Mouse (Mus musculus) intestine, embryonic 14.5 days (tissue): ENCODE data around the gene a. TPM values are rescaled to one million over a fixed set of nuclear protein-coding genes. Genes with fewer than 3 reads are reported as not detected.
A peak's percentile ranks its signal among the peaks of the same experiment; 100 is the strongest.

Experiments
- ATAC-seq: fragments of 200-750 bp; cut with Nextera tagmentation; replicated peaks from 2 replicates; pipeline ENCODE4 v1.8.0; 2017; ENCODE audit warnings: low read depth, moderate number of reproducible peaks, moderate TSS enrichment, moderate library complexity; ENCODE audit not compliant: low FRiP score, low TSS enrichment
- DNase-seq: peaks from one replicate; pipeline ENCODE4 v3.0.0-alpha.2; 2018; ENCODE audit warnings: low spot score
- H3K27ac ChIP-seq: fragments of 300-500 bp; sonication (generic); 2 replicates; pipeline ENCODE4 v1.5.1; 2014; ENCODE audit warnings: low read depth, mild to moderate bottlenecking, control low read depth
- H3K27me3 ChIP-seq: fragments of 300-500 bp; sonication (generic); replicated peaks from 2 replicates; pipeline ENCODE4 v1.6.1; 2014; ENCODE audit warnings: low read length, control low read depth; ENCODE audit not compliant: control insufficient read depth, insufficient read depth
- H3K36me3 ChIP-seq: fragments of 300-500 bp; sonication (generic); 2 replicates; pipeline ENCODE4 v1.6.1; 2014; ENCODE audit warnings: low read length, control low read depth; ENCODE audit not compliant: control insufficient read depth, insufficient read depth
- H3K4me1 ChIP-seq: fragments of 300-500 bp; sonication (generic); replicated peaks from 2 replicates; pipeline ENCODE4 v1.6.1; 2014; ENCODE audit warnings: low read length, control low read depth, mixed read lengths; ENCODE audit not compliant: control insufficient read depth, insufficient read depth
- H3K4me2 ChIP-seq: fragments of 300-500 bp; sonication (generic); 2 replicates; pipeline ENCODE4 v1.6.1; 2014; ENCODE audit warnings: low read length
- H3K4me3 ChIP-seq: fragments of 300-500 bp; sonication (generic); 2 replicates; pipeline ENCODE4 v1.5.1; 2014; ENCODE audit warnings: low read depth, low read length, control low read depth, mixed read lengths
- H3K9ac ChIP-seq: fragments of 300-500 bp; sonication (generic); 2 replicates; pipeline ENCODE4 v1.6.1; 2014; ENCODE audit warnings: mild to moderate bottlenecking, low read length
- H3K9me3 ChIP-seq: fragments of 300-500 bp; sonication (generic); 2 replicates; pipeline ENCODE4 v1.6.1; 2016; ENCODE audit warnings: low read length, control low read depth; ENCODE audit not compliant: control insufficient read depth
- WGBS: fragments of 180-500 bp; shearing (Covaris S2); extraction: QIAGEN DNeasy Blood & Tissue Kit; methylation state at CpG from one replicate; pipeline ENCODE4 v1.1.7; 2014; 5-methylcytosine and 5-hydroxymethylcytosine counted together
- polyA plus RNA-seq: library from polyadenylated mRNA; unstranded; fragments of >200 nt; fragmentation: Nextera tagmentation; extraction: Ambion mirVana; gene quantifications from 2 replicates; pipeline ENCODE4 v1.2.1, GENCODE M21; 2014

The a gene
- polyA plus RNA-seq, 1 experiment from 2014 or later: 1.5 TPM

GRCm38 (mm10) chr2:154774032-154774431 is 17.2 kb upstream of the a start:
- no peak overlapping the region for H3K27ac ChIP-seq
- no peak overlapping the region for H3K9ac ChIP-seq
- H3K4me2 ChIP-seq: no peak overlapping the region
- H3K4me3 ChIP-seq: no peak overlapping the region
- DNase-seq (peak; percentile 68), ATAC-seq (no peak)
- WGBS: 78% methylated on average over 1 of the region's 1 CpGs
- no peaks in the 10 kb centered on the region for H3K9me3 ChIP-seq
- no peaks in the 10 kb centered on the region for H3K4me1 ChIP-seq
- H3K27me3 ChIP-seq: no peaks in the 10 kb centered on the region
- no peaks in the 10 kb centered on the region for H3K36me3 ChIP-seq

- Histone ChIP-seq H3K9me3 (no peaks in the 10 kb centered on the region), H3K4me2 (no peak overlapping the region), H3K27me3 (no peaks in the 10 kb centered on the region), H3K36me3 (no peaks in the 10 kb centered on the region), H3K4me1 (no peaks in the 10 kb centered on the region), H3K9ac (no peak overlapping the region), H3K27ac (no peak overlapping the region), H3K4me3 (no peak overlapping the region)
- ATAC-seq: no peak
- DNase-seq: no peak
- 77% methylated on average over 7 of the region's 7 CpGs for WGBS
Measured at GRCm38 (mm10) chr2:154776496-154776895, 14.7 kb upstream of the a start.

GRCm38 (mm10) chr2:154779648-154780047 is 11.6 kb upstream of the a start:
- H3K9ac ChIP-seq: no peak overlapping the region

GRCm38 (mm10) chr2:154782361-154782760 is 8.8 kb upstream of the a start:
- Histone ChIP-seq H3K4me3 (no peak overlapping the region), H3K9ac (no peak overlapping the region), H3K4me2 (no peak overlapping the region), H3K4me1 (no peaks in the 10 kb centered on the region), H3K27ac (no peak overlapping the region), H3K9me3 (no peaks in the 10 kb centered on the region), H3K36me3 (no peaks in the 10 kb centered on the region), H3K27me3 (no peaks in the 10 kb centered on the region)
- no peak for DNase-seq
- no peak for ATAC-seq
- WGBS: 67% methylated on average over 4 of the region's 4 CpGs

More at GRCm38 (mm10) chr2:154779648-154780047, 11.6 kb upstream of the a start:
- H3K27me3 ChIP-seq: no peaks in the 10 kb centered on the region
- 39% methylated on average over 3 of the region's 3 CpGs for WGBS
- H3K4me3 ChIP-seq: no peak overlapping the region
- no peak overlapping the region for H3K27ac ChIP-seq
- no peak for ATAC-seq
- H3K4me2 ChIP-seq: no peak overlapping the region
- H3K36me3 ChIP-seq: no peaks in the 10 kb centered on the region
- DNase-seq: no peak
- H3K9me3 ChIP-seq: no peaks in the 10 kb centered on the region
- no peaks in the 10 kb centered on the region for H3K4me1 ChIP-seq

- Histone ChIP-seq H3K4me2 (no peak overlapping the region), H3K27ac (no peak overlapping the region), H3K36me3 (no peaks in the 10 kb centered on the region), H3K4me1 (no peaks in the 10 kb centered on the region), H3K27me3 (no peaks in the 10 kb centered on the region), H3K9me3 (no peaks in the 10 kb centered on the region), H3K9ac (no peak overlapping the region), H3K4me3 (no peak overlapping the region)
- ATAC-seq (no peak), DNase-seq (no peak)
- WGBS: 67% methylated on average over 17 of the region's 17 CpGs
Measured at GRCm38 (mm10) chr2:154782856-154783650, 8.1 kb upstream of the a start.

GRCm38 (mm10) chr2:154785284-154785683 is 5.9 kb upstream of the a start:
- no peaks in the 10 kb centered on the region for H3K36me3 ChIP-seq
- no peaks in the 10 kb centered on the region; the same call in 1 of the 2 replicates for H3K4me1 ChIP-seq
- DNase-seq (no peak), ATAC-seq (no peak)
- H3K27ac ChIP-seq: no peak overlapping the region
- H3K4me3 ChIP-seq: no peak overlapping the region
- no peak overlapping the region for H3K4me2 ChIP-seq
- H3K9ac ChIP-seq: no peak overlapping the region
- no peaks in the 10 kb centered on the region for H3K27me3 ChIP-seq
- H3K9me3 ChIP-seq: no peaks in the 10 kb centered on the region
- WGBS: 62% methylated on average over 3 of the region's 3 CpGs

GRCm38 (mm10) chr2:154786187-154786586 is 5.0 kb upstream of the a start:
- no peak overlapping the region for H3K4me3 ChIP-seq
- WGBS: 45% methylated on average over 3 of the region's 3 CpGs
- ATAC-seq: no peak
- no peaks in the 10 kb centered on the region for H3K9me3 ChIP-seq
- H3K27ac ChIP-seq: no peak overlapping the region
- H3K27me3 ChIP-seq: no peaks in the 10 kb centered on the region
- no peaks in the 10 kb centered on the region for H3K36me3 ChIP-seq
- DNase-seq: no peak
- H3K4me2 ChIP-seq: no peak overlapping the region
- no peak overlapping the region for H3K9ac ChIP-seq
- H3K4me1 ChIP-seq: no peaks in the 10 kb centered on the region; the same call in 1 of the 2 replicates

GRCm38 (mm10) chr2:154786776-154787175 is 4.4 kb upstream of the a start:
- Histone ChIP-seq H3K27me3 (no peaks in the 10 kb centered on the region), H3K36me3 (no peaks in the 10 kb centered on the region)

GRCm38 (mm10) chr2:154789381-154789780 is 1.8 kb upstream of the a start:
- ATAC-seq (no peak), DNase-seq (no peak)
- Histone ChIP-seq H3K9ac (no peak overlapping the region), H3K4me2 (no peak overlapping the region), H3K9me3 (no peaks in the 10 kb centered on the region), H3K27me3 (no peaks in the 10 kb centered on the region), H3K36me3 (no peaks in the 10 kb centered on the region), H3K4me1 (peaks cover 20% of the 10 kb centered on the region), H3K4me3 (no peak overlapping the region), H3K27ac (no peak overlapping the region)
- 67% methylated on average over 6 of the region's 6 CpGs for WGBS

More at GRCm38 (mm10) chr2:154786776-154787175, 4.4 kb upstream of the a start:
- H3K9ac ChIP-seq: no peak overlapping the region
- no peaks in the 10 kb centered on the region for H3K9me3 ChIP-seq
- no peak for ATAC-seq
- 78% methylated on average over 11 of the region's 11 CpGs for WGBS
- DNase-seq: no peak
- no peak overlapping the region for H3K4me3 ChIP-seq
- H3K27ac ChIP-seq: no peak overlapping the region
- H3K4me2 ChIP-seq: no peak overlapping the region
- no peaks in the 10 kb centered on the region; the same call in 1 of the 2 replicates for H3K4me1 ChIP-seq
